Mouse (Mus musculus) liver, embryonic 11.5 days (tissue): ENCODE measurements around the gene Npepl1. TPM values are rescaled to one million over a fixed set of nuclear protein-coding genes. Genes with fewer than 3 reads are reported as not detected.

Experiments used
- ATAC-seq: fragments of 200-750 bp; cut with Nextera tagmentation; replicated peaks from 2 replicates; pipeline ENCODE4 v1.8.0; 2017; ENCODE audit warnings: moderate number of reproducible peaks, mild to moderate bottlenecking, moderate TSS enrichment, moderate library complexity; ENCODE audit not compliant: low FRiP score
- DNase-seq: peaks from one replicate; pipeline ENCODE4 v3.0.0-alpha.2; 2017; ENCODE audit warnings: low spot score
- H3K27ac ChIP-seq: fragments of 300-500 bp; sonication (generic); 2 replicates; pipeline ENCODE4 v1.5.1; 2014; ENCODE audit warnings: mild to moderate bottlenecking, low read depth, low read length, control low read depth
- H3K27me3 ChIP-seq: fragments of 300-500 bp; sonication (generic); replicated peaks from 2 replicates; pipeline ENCODE4 v1.6.1; 2014; ENCODE audit warnings: low read length, mixed read lengths; ENCODE audit not compliant: control insufficient read depth, insufficient read depth
- H3K36me3 ChIP-seq: fragments of 300-500 bp; sonication (generic); 2 replicates; pipeline ENCODE4 v1.6.1; 2014; ENCODE audit warnings: mild to moderate bottlenecking, low read length, moderate library complexity, mixed read lengths; ENCODE audit not compliant: control insufficient read depth, insufficient read depth
- H3K4me1 ChIP-seq: fragments of 300-500 bp; sonication (generic); replicated peaks from 2 replicates; pipeline ENCODE4 v1.6.1; 2014; ENCODE audit warnings: low read length, mixed read lengths; ENCODE audit not compliant: control insufficient read depth, insufficient read depth
- H3K4me2 ChIP-seq: fragments of 300-500 bp; sonication (generic); 2 replicates; pipeline ENCODE4 v1.6.1; 2014; ENCODE audit warnings: mild to moderate bottlenecking, control low read depth, moderate library complexity
- H3K4me3 ChIP-seq: fragments of 300-500 bp; sonication (generic); 2 replicates; pipeline ENCODE4 v1.5.1; 2014; ENCODE audit warnings: low read depth, low read length, control low read depth
- H3K9ac ChIP-seq: fragments of 300-500 bp; sonication (generic); 2 replicates; pipeline ENCODE4 v1.6.1; 2014; ENCODE audit warnings: low read depth, low read length, control low read depth
- H3K9me3 ChIP-seq: fragments of 300-500 bp; sonication (generic); 2 replicates; pipeline ENCODE4 v1.6.1; 2016; ENCODE audit warnings: low read length, inconsistent platforms, mixed read lengths; ENCODE audit not compliant: control insufficient read depth
- WGBS: fragments of 180-500 bp; shearing (Covaris S2); extraction: QIAGEN DNeasy Blood & Tissue Kit; methylation state at CpG from one replicate; pipeline ENCODE4 v1.1.7; 2014; 5-methylcytosine and 5-hydroxymethylcytosine counted together
- polyA plus RNA-seq: library from polyadenylated mRNA; unstranded; fragments of >200 nt; fragmentation: Nextera tagmentation; extraction: Ambion mirVana; gene quantifications from 2 replicates; pipeline ENCODE4 v1.2.1, GENCODE M21; 2014

Gene Npepl1
- polyA plus RNA-seq, result 57.7 and 59.1 TPM in 2 replicates

DNA sequence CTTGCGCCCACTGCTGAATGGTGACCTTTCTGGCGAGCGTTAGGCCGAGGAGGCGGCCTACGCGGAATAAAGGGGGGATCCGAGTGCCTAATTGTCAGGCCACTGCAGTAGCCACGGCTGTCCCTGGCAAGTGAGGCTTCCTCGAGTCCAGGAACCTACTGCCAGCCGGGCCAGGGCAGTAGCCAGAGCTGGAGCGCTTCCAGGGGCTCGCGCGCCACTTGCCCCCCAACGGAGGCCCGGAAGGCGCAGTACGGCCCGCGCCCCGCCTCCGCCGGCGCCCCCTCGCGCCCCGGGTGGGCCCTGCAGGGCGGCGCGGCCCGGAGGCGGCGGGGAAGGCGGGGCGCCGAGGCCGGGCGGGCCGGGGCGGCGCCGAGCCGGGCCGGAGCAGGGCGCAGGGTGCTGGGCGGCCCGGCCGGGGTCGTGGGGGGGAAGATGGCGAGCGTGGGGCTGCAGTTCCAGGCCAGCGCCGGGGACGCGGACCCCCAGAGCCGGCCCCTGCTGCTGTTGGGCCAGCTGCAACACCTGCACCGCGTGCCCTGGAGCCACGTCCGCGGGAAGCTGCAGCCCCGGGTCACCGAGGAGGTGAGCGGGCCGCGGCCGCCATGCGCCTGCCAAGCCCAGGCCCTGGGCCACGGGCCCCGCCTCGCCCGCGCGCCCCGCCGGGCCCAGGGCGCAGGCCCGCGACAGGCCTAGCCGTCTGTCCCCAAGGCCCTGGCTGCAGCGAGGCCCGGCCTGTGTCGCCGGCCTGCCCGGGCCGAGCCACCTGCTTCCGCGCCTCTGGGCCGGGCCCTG is at the start of gene Npepl1:
TSS of gene Npepl1 (plus strand) at position 359 of the 792 bp plus-strand sequence.
- no peaks in the 10 kb centered on the region for H3K27me3 ChIP-seq
- peak within 1 kb of the TSS; percentile 97 for H3K4me2 ChIP-seq
- peak within 1 kb of the TSS; percentile 78 for H3K4me3 ChIP-seq
- DNase-seq (peak; percentile 75), ATAC-seq (peak; percentile 90)
- peaks cover 18% of the 10 kb centered on the region for H3K4me1 ChIP-seq
- H3K36me3 ChIP-seq, result peaks cover 4% of the 10 kb centered on the region; the same call in 1 of the 2 replicates
- H3K27ac ChIP-seq, result peak within 1 kb of the TSS; percentile 79
- WGBS, result 2% methylated on average over 81 of the region's 90 CpGs
- no peaks in the 10 kb centered on the region for H3K9me3 ChIP-seq
- peak within 1 kb of the TSS; percentile 96 for H3K9ac ChIP-seq

DNA sequence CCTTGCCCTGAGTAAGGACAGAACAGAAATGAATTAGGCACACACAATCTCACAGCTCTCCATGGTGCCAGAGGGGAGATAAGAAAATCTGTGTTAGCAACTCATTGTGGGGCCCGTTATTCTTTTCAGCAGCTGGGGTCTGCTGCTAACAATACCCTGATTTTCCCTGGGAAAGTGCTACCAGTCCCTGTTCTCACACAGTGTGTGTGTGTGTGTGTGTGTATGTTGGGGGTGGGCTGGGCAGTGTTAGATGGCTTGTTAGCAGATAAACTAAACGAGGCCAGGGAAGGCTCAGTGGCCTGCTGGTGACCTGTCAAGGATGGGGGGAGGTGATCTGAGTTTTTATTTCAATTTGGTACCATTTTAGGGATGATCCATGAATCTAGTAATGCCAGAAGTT is 48.9 kb upstream of the Npepl1 start:
- Histone ChIP-seq H3K9ac (no peak overlapping the region), H3K4me1 (no peaks in the 10 kb centered on the region), H3K36me3 (no peaks in the 10 kb centered on the region), H3K27ac (no peak overlapping the region), H3K9me3 (no peaks in the 10 kb centered on the region), H3K4me3 (no peak overlapping the region), H3K4me2 (no peak overlapping the region), H3K27me3 (no peaks in the 10 kb centered on the region)
- 25% methylated on average over 2 of the region's 2 CpGs for WGBS
- no peak for ATAC-seq
- DNase-seq, result no peak

DNA sequence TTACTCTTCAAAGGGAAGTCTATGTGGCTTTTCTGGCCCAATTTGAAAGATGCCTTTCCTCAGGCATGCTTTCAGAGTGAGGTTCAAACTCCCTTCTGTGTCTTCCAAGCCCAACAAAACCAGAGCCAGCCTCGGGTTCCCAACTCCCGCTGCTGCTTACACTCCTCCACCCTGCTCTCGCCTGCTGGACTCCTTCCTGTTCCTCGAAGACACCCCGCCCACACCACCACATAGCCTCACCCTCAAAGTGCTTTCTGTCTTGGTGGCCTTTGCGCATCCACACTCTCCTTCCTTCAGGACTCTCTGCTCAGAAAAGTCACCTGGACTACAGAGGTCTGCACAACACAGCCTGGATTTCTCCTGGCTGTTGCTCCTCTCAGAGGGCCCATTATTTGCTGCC is 47.1 kb upstream of the Npepl1 start:
- Histone ChIP-seq H3K9ac (no peak overlapping the region), H3K27ac (no peak overlapping the region), H3K27me3 (no peaks in the 10 kb centered on the region), H3K36me3 (no peaks in the 10 kb centered on the region), H3K4me3 (no peak overlapping the region), H3K9me3 (no peaks in the 10 kb centered on the region), H3K4me2 (no peak overlapping the region), H3K4me1 (no peaks in the 10 kb centered on the region)
- ATAC-seq (no peak), DNase-seq (no peak)
- WGBS, result 55% methylated on average over 6 of the region's 6 CpGs

DNA sequence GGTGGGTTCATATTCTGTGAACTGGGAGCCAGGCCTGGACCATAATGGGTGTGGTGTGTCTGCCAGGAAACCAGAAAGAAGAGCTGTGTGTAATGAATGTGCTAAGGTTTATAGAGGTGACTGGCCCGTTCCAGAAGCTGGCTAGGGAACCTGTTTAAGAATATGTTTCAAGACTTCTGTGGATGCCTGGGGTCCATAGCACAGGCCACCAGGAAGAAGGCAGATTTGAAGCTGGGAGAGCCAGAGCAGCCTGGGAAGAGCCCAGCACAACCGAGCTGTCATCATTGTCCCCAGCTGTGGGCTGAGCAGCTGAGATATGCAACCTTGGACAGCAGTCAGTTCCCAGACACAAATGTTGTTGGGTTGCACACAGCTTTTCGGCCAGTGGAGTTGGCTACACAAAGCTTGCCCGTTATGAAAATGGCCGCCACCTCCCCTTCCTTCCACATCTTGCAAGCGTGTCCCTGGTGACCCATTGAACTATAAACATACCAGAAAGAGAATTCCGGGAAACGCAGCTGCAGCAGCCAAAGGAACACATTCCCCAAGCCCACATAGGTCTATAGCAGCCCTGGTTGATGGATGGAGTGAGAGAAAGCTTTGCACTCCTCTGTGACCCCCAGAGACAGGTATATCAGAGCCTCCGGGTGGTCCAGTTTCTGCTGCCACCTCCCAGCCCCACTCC is 46.5 kb upstream of the Npepl1 start:
- no peak overlapping the region for H3K9ac ChIP-seq
- no peak overlapping the region for H3K27ac ChIP-seq
- H3K9me3 ChIP-seq, result no peaks in the 10 kb centered on the region
- no peaks in the 10 kb centered on the region for H3K27me3 ChIP-seq
- H3K4me1 ChIP-seq, result no peaks in the 10 kb centered on the region
- H3K4me2 ChIP-seq, result no peak overlapping the region
- no peaks in the 10 kb centered on the region for H3K36me3 ChIP-seq
- WGBS, result 59% methylated on average over 9 of the region's 9 CpGs
- ATAC-seq (0 out of 2 replicates have a peak, but pooled peaks have one; percentile 11), DNase-seq (no peak)
- no peak overlapping the region for H3K4me3 ChIP-seq

DNA sequence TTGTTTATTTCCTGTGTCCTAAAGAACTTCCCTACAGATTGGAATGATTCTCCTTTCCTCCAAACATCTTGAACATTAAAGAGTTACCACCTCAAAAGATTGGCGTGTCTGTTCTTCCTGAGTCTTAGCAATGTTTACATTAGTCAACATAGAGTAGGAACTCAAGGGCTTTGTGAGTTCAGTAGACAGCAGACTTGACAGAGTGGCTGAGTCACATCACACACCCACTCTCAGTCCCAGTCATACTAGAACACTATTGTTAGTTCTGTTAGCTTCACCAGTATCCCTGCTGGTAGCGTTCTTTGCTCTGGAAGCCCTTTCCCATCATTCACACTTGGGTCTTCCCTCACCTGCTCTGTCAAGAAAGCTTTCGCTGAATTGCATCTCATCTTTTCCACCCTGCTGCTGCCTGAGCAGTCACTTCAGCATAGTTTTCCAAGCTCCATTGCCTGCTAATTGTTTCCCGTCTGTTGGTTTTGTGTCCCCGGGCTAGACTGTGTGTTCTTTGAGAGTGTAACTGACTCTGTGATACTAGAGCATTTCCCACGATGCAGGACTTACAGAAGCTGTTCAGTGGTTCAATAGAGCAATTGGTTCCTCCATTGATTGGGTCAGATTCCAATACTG is 42.2 kb upstream of the Npepl1 start:
- H3K9me3 ChIP-seq, result no peaks in the 10 kb centered on the region
- no peak overlapping the region for H3K9ac ChIP-seq
- no peaks in the 10 kb centered on the region for H3K36me3 ChIP-seq
- DNase-seq, result no peak
- WGBS, result 82% methylated on average over 6 of the region's 6 CpGs
- H3K4me3 ChIP-seq, result no peak overlapping the region
- no peaks in the 10 kb centered on the region for H3K27me3 ChIP-seq
- H3K4me1 ChIP-seq, result 0 out of 2 replicates have a peak, but pooled peaks cover 3% of the 10 kb centered on the region
- no peak overlapping the region for H3K27ac ChIP-seq
- no peak overlapping the region for H3K4me2 ChIP-seq
- ATAC-seq, result no peak

DNA sequence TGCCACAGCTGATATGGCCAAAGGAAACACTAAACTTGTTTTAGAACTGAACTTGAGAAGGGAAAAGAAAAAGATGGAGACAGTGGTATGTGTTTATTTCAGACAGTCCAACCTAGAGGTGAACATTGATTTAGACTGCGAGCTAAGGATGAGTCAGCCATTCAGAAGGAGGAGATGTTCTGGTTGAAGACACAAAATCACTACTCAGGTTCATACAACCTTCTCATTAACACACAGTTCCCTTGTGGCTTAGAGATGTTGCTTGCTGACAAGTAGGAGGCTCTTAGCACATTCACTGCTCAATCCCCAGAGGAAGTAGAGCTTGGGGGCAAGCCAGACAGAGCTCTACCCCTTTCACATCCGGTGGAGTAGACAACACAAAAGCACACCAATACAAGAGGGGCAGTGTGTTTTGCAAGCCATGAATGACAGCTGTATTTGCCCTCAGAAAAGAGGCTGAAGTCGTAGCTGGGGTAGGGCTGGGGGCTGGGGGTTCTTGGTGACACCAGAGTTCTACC is 40.6 kb upstream of the Npepl1 start:
- no peaks in the 10 kb centered on the region for H3K27me3 ChIP-seq
- H3K9me3 ChIP-seq, result no peaks in the 10 kb centered on the region
- no peak overlapping the region for H3K27ac ChIP-seq
- no peaks in the 10 kb centered on the region for H3K36me3 ChIP-seq
- H3K4me1 ChIP-seq, result 0 out of 2 replicates have a peak, but pooled peaks cover 3% of the 10 kb centered on the region
- 60% methylated on average over 3 of the region's 3 CpGs for WGBS
- no peak overlapping the region for H3K9ac ChIP-seq
- no peak overlapping the region for H3K4me2 ChIP-seq
- ATAC-seq, result no peak
- H3K4me3 ChIP-seq, result no peak overlapping the region
- no peak for DNase-seq

GRCm38 (mm10) chr2:174071406-174071805 is 38.7 kb upstream of the Npepl1 start:
- H3K36me3 ChIP-seq, result no peaks in the 10 kb centered on the region
- no peaks in the 10 kb centered on the region for H3K27me3 ChIP-seq
- no peak overlapping the region for H3K4me2 ChIP-seq
- H3K9ac ChIP-seq, result no peak overlapping the region
- no peak overlapping the region for H3K27ac ChIP-seq
- DNase-seq (no peak), ATAC-seq (no peak)
- WGBS, result 85% methylated on average over 5 of the region's 5 CpGs
- H3K9me3 ChIP-seq, result no peaks in the 10 kb centered on the region
- H3K4me3 ChIP-seq, result no peak overlapping the region
- H3K4me1 ChIP-seq, result peaks cover 11% of the 10 kb centered on the region

DNA sequence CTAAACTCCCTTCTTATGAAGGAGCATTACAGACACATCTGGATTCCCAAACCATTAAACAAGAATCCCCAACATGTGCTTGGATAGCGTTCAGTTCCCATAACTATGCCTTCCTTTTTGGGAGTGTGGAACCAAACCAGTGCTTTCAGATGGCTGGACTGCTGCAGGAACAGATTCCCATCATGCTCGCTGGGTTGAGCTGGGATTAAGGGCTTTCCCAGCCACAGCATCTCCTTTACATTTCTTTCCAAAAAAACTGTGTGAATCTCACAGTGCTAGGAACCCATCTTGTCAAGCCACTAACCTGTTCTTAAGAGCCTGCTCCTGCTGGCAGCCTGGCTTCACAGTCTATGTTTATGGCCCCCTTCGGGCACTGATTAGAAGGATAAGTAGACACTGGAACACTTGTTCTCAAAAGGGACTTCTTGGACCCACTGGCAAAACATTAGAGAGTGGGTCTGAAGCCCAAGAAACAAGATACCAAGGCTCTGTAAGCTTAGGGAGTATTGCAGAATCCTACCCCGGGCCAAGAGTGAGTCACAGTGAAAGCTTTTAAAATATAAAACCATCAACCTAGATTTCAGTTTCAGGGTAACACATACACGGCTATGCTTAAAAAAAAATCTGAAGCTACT is 36.9 kb upstream of the Npepl1 start:
- Histone ChIP-seq H3K27me3 (no peaks in the 10 kb centered on the region), H3K36me3 (no peaks in the 10 kb centered on the region), H3K4me2 (no peak overlapping the region), H3K4me1 (peaks cover 14% of the 10 kb centered on the region), H3K9ac (no peak overlapping the region), H3K4me3 (no peak overlapping the region), H3K9me3 (no peaks in the 10 kb centered on the region), H3K27ac (no peak overlapping the region)
- DNase-seq (no peak), ATAC-seq (no peak)
- WGBS, result 72% methylated on average over 5 of the region's 5 CpGs
